Mouse (Mus musculus) embryo, embryonic 11 days (tissue): ENCODE results near the gene Nolc1.
"Not testable (repeated sequence)": the region's sequence is repeated elsewhere in the genome, so short reads cannot be mapped to it uniquely, and the experiment has no call there.

Source experiments
- DNase-seq: peaks from one replicate; pipeline ENCODE4 v3.0.0-alpha.2; 2015

Nolc1 gene

DNA sequence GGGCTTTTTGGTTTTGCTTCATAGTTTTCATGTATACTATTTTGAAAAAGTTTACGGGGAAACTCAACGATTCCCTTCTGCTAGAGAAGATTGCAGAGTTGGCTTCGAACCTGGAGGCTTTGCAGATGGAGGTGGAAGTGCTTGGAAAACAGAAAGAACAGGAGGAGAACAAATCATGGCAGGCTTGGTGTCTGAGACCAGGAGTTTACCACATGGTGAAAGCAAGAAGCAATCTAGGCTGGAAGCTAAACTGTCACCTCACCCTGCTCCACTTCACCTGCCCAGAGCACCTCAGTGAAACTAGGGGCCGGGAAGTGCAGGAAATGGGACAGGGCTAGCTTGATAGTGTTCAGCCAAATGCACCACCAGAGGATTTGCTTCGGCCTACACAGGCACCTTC, 20.7 kb downstream of the Nolc1 start:
- no peak for DNase-seq

DNA sequence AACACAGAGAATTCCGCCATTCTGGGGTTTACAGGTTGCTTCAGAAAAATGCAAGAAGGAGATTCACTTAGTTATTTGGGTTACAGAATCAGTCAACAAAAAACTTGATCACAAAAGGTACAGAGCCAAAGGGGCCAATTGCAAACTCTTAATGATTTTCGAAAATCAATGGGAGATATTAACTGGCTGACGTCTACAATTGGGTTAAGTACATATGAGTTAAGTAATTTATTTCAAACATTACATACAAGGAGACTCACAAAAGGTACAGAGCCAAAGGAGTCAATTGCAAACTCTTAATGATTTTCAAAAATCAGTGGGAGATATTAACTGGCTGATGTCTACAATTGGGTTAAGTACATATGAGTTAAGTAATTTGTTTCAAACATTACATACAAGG, 23.9 kb downstream of the Nolc1 start:
- no peak for DNase-seq

DNA sequence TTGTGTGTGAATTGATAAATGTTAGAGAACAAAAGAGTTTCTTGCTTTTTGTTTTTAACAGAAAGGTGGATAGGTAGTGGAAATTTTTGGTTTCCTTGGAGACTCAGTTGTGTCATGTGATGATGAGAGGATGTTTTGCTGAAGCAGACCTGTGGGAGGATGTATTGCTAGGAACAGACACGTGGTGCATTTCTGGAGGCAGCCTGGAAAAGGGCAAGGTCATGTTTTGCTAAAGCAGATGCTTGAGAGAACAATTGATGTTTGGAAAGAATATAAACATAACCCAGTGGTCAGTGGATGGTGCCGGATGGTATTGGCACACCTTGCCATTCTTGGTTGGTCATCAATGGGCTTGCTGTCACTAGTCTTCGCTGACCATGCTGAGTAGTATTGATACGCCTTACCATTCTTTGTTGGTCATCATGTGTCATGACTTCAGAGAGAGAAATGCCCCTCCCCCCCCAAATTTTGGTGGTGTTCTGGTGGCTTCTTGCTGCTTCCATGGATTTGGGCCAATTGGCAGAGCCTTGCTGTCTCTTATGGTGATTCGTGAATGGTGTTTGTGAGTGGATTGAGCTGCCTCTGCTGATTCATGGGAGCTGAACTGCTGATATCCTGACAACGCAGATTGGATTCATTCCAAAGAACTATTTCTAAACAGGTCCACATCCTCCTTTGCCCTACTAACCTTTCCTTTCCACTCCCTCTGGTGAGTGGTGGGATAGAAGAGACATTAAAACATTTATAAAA, 27.9 kb downstream of the Nolc1 start:
- no peak for DNase-seq

DNA sequence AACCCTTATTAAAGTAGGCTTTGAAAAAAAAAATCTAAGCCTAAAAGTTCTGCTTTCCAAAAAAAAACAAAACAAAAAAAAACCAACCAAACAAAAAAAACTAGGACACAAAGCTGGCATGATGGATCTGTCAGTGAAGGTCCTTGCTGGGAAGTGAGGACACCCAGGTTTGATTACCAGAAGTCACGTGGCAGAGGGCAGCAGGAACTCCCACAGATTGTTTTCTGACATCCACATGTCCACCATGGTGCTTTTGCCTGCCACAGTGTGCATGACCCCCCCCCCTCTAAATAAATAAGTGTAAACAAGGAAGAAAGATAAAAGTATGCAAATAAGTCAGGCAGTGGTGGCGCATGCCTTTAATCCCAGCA, 28.5 kb downstream of the Nolc1 start:
- DNase-seq: no peak

DNA sequence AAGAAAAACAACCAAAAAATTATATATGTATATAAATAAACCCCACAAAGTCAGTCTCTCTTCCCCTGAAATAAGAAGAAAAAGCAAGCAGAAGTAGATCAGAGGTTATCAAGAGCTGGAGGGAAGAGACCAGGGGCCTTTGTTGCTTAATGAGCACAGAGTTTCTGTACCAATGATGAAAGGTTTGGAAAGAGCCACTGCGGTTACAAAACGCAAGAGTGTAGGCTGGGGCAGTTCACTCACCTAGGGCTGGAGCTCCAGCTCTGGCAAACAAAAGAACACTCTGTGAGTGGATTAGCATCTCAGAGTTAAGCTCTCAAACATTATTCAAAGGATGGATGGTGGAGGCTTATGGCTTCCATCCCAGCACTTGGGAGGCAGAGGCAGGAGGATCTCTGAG, 34.6 kb downstream of the Nolc1 start:
- DNase-seq: no peak

DNA sequence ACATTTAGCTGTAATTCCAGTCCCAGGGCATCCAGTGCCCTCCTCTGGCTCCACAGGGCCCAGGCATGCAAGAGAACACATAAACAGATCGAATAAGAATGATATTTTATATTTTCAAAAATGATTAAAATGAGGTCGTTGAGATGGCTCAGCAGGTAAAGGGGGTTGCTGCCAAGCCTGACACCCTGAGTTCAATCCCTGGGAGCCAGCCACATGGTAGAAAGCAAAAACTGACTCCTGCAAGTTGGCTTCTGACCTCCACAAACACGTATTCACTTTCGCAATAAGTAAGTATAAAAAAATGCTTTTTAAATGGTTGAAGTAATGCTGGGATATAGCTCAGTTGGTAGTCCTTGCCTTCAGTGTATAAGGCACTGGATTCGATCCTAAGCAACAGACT, 35.1 kb downstream of the Nolc1 start:
- no peak for DNase-seq

DNA sequence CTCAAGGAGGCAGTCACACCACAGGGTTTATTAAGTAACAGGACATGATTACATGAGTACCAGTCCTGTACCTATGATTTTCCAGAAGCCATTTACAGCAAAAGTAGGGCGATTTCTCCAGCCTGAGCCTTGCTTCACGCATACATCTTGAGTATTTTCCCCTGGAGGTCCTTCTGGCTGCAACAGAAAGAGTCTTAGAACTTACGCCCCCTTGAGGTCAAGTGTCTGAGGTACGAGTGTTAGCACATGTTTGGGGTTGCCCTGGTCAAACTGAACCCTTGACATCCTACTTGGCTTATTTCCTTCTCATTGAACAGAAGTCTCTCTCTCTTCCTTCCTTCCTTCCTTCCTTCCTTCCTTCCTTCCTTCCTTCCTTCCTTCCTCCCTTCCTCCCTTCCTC, 39.0 kb downstream of the Nolc1 start:
- DNase-seq: no peak

DNA sequence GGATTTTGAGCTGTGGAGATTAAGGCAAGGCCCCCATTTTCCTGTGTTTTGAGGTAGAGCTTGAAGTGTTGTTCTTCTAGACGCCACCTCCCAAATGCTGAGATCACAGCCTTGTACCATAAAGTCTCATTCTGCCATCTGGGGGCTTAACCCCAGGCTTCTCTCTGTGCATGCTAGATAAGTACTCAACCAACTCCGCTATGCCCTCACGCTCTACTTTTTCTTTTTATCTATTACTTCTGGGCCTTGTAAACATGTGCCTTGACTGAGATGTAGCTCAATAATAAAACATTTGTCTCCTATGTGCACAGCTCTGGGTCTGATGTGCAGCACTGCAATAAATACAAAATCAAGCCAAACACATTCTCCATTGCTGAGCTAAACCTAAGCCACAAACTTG, 43.8 kb downstream of the Nolc1 start:
- DNase-seq: no peak

DNA sequence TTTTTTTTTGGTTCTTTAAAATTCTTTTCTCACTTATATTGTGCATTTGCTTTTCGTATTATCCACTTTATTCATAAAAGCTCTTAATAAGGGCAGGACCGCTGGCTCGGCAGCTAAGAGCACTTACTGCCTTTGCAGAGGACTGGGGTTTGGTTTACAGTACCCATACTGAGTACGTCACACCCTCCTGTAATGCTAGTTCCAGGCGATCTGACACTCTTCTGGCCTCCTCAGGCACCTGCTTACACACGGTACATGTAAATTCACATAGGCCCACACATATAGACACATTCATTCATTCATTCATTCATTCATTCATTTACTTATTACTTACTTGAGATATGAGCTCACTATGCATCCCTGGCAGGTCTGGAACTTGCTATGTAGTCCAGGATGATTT, 45.2 kb downstream of the Nolc1 start:
- no peak for DNase-seq

DNA sequence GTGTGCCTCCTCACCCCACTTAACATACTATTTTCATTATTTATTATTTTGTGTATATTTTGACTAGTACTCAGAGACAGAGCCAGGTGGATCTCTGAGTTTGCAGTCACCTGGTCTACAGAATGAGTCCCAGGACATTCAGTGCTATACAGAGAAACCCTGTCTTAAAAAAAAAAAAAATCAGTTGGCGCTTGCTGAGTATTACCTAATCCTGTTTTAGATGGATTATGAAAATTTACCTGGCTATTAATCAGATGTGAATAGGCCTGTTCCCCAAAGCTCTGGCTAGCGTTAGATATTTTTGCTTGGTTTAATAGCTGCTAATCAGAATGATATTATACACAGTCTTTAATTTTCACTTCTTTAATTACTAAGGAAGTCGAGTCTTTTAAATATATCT, 48.2 kb downstream of the Nolc1 start:
- no peak for DNase-seq

DNA sequence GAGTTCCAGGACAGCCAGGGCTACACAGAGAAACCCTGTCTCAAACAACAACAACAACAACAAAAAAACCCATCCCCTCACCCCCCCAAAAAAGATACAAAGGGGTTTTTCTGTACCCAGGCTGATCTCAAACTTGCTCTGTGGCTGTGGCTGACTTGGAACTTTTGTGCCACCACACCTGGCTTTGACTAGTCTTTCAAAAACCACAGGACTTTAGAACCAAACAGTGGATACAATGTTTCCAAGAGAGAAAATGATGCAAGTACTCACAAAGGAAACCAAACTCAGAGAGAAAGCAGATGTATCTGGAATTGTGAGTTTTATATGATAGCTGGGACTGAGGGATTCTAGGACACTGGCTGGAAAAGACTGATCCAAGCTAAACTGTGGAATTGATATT, 49.0 kb downstream of the Nolc1 start:
- no peak for DNase-seq

DNA sequence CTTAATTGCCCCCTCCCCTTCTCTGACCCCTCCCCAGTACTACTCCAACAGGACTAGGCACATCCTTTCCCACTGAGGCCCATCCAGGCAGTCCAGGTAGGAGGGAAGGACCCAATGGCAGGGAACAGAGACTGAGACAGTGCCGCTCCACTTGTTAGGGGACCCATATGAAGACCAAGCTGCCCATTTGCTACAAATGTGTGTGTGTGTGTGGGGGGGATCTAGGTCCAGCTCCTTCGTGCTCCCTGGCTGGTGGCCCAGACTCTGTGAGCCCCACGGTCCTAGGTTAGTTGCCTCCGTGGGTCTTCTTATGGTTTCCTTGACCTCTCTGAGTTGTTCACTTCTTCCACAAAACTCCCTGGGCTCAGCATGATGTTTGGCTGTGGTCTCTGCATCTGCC, 50.6 kb downstream of the Nolc1 start:
- no peak for DNase-seq

DNA sequence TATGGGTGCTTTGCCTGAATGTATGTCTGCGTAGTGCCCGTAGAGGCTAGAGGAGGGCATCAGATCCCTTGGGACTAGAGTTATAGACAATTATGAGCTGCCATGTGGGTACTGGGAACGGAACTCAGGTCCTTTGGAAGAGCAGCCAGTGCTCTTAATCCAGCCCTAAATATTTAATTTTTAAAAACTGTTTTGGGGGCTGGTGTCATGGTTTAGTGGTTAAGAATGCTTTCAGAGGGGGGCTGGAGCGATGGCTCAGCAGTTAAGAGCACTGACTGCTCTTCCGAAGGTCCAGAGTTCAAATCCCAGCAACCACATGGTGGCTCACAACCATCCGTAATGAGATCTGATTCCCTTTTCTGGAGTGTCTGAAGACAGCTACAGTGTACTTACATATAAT, 54.1 kb downstream of the Nolc1 start:
- DNase-seq: not testable (repeated sequence)

DNA sequence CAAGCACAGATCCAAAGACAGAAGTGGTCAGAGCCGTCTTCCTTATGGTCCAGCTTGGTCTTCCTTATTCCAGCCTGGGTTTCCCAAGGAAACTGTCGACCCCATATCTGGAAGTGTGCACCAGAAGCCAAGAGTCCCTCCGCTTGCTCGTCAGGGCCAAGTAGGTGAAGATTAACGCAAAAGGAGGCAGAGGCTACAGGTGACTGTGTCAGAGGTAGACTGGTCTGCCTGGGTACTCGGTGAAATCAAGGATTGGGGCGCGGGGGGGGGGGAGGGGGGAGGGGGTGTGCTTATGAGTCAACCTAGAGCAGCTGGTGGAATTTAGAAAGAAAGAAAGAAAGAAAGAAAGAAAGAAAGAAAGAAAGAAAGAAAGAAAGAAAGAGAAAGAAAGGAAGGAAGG, 55.6 kb downstream of the Nolc1 start:
- no peak for DNase-seq

DNA sequence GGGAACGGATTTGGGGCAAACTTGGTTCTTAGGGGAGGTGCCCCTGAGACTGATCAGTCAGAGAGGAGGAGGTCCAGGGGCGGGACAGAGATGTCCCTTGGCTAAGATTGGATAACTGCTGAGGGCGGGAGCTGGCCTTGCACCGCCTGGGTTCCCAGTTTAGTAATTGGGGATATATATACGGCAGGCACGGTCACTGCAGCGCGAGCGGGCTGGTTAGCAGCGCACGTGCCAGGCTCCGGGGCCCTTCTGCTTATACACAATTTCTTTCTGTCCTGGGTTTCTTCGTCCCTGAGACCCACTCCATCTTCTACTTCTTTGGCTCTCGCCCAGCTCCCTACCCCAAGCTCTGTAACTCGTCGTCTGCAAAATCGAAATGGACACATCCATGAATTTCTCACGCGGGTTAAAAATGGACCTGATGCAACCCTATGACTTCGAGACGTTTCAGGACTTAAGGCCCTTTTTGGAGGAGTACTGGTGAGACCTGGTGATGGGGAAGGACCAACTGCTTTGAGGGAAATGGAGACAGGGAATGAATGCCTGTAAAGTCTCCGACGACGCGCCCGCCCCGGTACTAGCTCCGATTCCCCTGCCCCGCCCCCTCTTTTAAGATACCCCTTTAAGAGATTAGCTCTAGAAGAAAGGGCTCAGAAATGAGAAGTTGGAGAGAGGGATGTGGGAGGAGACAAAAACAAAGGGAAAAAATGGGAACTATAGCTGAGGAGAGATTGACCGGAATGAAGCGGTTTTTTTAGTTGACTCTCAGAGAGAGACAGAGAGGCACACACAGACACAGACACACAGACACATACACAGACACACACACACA, 56.2 kb downstream of the Nolc1 start, which contains the start of gene Elovl3:
TSS of gene Elovl3 (plus strand) at position 204 of the 832 bp plus-strand sequence.
- peak; percentile 49 for DNase-seq

DNA sequence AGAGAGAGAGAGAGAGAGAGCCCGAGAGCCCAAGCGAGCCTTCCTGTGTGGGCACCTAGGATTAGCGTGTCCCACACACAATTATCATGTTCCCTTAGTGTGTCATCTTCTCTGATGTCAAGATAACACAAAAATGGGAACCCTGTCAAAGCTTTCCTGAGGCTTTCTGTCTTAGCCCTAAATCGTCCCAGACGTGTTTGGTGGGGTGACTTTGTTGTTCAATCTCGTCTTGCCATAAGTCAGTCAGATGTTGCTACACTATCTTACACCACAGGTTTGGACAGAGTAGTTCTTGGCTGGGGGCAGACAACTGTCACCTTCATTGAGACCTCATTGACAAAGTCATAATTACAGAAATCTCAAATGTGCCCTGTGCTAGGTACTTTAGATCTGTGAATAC, 56.9 kb downstream of the Nolc1 start:
- DNase-seq: no peak
